Mouse (Mus musculus): ENCODE measurements around the gene Frrs1.

DNA sequence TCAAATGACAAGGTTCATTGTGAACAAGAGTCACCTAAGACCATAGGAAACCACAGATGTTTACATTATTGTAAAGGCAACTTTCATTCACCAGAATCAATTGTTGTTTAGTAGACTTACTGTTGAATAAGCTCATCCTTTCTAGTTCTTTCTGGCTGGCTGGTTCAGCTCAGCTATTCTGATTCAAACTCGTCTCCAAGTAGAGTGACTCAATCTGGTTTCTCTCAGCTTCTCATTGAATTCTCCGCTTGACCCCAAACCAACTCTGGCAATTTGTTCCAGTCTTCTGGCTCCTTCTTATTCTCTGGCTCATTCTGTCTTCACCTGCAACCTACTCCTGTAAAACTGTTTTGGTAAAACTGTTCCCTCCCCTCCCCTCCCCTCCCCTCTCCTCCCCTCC is 18.0 kb upstream of the Frrs1 start:
- TF ChIP-seq CTCF (IDR thresholded peaks at IDR 0.05; ENCODE audit: borderline replicate concordance, insufficient read depth, low read depth, low read length) (no peak), POLR2A (IDR thresholded peaks at IDR 0.05; ENCODE audit: borderline replicate concordance, insufficient read depth, low read length) (no peak)

Data from cerebellum, adult 2 months (tissue).